Mouse (Mus musculus): Measurements from ENCODE around the gene Adra1d.

Gene Adra1d

DNA sequence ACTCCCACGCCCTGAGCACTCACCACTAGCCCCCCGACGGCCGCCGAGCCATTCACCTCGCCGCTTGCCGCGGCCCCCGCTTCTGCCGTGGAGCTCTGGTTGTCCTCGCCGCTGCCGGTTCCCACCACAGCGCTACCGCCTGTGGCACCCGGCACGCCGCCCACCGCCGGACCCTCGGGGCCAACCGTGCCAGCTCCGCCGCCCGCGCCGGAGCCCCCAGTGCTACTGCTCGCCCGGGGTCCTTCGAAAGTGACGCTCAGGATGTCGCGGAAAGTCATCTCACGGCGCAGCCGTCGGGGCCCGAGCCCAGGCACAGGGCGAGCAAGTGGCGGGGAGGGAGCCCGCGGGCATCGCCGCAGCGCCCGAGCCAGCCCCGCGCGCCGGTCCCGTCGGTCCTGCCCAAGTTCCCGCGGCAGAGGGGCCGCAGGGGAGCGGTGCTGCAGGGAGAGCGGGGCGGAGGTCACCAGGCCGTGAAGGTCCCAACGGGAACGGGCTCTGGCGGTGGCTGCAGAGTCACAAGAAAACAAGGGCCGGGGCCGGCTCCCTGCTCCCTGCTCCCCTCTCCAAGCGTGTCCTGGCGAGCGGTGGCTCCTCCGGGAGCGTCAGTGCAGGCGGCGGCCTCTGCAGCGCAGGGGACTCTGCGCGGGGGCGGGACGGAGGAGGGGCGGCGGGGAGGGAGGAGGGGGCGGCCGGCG is at the start of gene Adra1d:
Gene Adra1d, minus strand, starts transcription at position 393 of the 695 bp plus-strand sequence.
- peak; percentile 64 for DNase-seq (ENCODE audit: low spot score)

DNA sequence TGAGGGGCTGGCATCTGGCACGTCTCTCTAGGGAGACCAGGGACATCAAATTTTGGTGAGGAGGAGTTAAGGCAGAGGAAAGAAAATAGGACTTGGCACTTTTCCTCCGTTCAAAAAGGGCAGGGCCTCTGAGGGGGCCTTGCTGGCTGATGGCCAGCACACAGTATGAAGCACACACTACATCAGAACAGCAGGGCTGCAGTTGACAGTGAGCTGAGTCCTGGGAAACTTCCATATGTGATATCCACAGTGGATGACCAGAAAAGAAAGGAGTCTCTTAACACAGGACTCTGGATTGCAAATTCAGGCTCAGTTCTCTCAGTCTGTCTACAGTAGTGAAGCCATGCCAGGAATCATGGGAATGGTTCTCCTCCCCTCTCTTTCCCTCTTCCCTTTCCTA is 39.8 kb upstream of the Adra1d start:
- DNase-seq (ENCODE audit: low spot score) = no peak

DNA sequence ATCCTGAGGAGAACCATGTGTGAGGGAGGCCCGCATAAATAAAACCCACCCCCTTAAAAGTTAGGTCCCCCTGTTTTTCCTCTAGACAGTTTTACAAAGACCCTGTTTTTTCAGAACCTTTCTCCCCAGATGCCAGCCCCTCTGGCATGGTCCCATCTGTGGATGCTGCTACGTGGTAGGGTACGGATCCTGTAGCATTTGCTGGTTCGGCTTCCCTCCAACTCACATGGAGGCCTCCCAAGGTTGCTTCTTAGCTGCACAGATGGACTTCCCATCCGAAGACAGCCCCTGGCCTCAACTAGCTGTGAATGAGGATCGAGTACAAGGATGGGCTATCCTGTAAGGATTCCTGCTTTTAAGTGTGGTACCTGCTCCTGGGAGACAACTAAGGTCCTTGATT is 32.8 kb upstream of the Adra1d start:
- DNase-seq (ENCODE audit: low spot score) = no peak

DNA sequence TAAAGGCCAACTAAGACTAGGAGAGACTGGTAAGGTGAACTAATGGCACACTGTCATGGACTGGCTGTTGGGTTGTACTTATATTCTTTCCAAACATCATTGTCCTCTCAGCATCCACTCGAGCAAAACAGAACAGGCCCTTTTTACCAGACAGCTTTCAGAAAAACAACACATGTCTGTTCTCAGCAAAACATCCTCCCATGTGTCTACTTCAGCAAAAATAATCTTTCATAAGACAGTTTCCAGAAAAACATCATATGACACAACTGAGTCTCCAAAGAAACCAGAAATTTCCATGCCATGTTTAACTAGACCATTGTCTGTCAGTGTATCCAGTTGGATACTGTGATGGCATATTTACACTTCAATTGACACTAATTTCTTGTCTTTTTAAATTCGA is 25.4 kb upstream of the Adra1d start:
- no peak for DNase-seq (ENCODE audit: low spot score)

DNA sequence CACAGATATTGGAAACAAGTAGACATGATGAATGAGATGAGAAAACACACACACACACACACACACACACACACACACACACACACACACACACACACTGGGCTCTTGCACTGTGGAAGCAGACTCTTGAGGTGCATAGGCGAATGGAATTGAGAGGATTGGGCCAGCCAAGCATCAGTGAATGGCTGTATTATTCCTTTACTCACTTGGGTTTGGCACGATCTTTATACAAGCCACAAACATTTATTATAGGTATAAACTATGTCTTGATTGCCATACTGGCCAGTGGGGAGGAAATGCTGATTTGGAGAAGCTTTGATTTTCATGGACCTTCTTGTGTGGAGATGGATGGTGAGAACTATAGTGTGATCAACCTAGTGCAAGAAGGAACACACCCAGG is 19.4 kb upstream of the Adra1d start:
- DNase-seq (ENCODE audit: low spot score) = no peak

DNA sequence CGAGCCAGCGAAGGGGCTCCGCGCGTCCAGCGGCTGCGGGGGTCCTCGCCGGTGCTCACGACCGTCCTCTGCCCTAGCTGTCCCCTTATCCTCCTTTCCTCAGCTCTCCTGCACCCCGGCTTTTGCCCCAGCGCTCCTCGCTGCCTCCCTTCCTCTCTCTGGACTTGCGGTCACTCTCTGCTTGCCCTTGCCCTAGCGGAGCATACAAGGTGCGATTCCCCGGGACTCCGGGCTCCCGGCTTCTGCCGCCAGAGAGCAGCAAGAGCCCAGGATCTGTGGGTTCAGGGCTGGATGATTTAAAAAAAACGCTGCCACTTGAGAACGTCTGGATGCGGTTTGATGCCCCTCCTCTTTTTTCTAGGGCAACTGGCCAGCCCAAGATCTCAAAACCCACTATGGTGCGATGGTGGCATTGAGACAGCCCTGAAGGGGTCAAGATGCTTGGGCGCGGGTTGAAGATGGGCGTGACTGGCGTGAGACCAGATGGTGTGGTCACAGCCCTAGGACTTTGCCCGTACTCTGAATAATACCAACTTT is 571 bp upstream of the Adra1d start:
- DNase-seq (ENCODE audit: low spot score) = peak; percentile 76

DNA sequence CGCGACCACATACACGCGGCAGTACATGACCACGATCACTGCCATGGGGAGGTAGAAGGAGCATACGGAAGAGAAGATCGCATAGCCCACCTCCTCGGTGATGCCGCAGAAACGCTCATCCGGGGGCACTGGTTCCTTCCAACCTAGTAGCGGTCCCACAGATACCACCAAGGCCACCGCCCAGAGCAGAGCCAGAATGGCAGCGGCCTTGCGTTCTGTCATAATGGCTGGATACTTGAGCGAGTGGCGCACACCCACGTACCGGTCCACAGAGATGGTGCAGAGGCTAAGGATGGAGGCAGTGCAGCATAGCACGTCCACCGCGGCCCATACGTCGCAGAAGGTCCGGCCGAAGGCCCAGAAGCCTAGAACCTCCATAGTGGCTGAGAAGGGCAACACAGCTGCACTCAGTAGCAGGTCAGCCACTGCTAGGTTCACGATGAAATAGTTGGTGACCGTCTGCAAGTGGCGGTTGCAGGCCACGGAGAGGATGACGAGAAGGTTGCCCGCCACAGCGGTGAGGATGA is 676 bp downstream of the Adra1d start:
- no peak for DNase-seq (ENCODE audit: low spot score)

DNA sequence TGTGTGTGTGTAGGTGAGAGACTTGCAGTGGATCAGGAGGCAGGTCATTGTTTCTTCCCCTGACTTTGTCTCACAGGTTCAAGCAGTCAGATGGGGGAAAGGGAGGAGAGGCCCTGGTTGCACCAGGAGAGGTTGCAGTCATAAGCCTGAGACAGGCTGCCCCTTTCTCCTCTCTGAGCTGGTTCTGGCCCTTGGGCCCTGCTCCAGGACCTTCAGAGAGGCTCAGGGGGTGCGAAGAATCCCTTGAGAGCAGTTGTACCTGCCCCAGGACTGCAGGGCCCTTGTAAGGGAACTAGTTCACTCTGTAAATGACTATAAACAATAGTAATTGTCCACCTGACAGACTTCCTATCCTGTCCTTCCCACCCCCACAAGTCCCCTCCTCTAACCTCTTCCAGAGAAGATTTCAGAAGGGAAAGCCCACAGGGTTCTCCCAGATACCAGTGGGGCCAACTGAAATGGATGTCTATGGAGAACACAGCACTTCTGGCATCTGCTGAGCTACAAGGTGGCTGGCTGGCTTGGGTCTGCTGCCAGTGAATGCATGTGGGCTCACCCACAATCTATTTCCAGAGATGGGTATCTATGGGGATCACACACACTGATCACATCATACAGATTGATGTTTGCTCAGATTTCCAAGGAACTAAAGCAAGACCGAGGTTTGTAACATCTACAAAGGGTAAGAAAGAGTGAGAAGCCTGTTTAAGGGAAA is 1.7 kb downstream of the Adra1d start:
- no peak for DNase-seq (ENCODE audit: low spot score)

DNA sequence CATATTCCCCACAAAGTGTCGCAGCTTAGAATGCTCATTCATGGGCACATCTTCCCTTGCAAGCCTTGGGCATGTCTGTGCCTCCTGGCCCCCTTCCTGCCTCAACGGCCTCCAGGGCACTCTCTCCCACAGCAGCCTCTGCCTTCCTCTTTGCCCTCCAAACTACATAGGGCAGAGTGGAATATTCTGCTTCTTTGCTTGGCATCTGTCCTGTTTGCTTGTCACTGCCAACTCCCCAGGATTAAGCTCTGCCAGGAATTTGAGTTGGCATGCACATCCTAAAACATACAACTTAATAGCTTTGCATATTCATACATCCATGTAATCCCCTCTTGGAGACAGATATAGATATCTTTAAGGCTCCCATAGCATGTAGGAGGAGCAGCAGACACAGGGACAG is 4.2 kb downstream of the Adra1d start:
- DNase-seq (ENCODE audit: low spot score) = no peak

DNA sequence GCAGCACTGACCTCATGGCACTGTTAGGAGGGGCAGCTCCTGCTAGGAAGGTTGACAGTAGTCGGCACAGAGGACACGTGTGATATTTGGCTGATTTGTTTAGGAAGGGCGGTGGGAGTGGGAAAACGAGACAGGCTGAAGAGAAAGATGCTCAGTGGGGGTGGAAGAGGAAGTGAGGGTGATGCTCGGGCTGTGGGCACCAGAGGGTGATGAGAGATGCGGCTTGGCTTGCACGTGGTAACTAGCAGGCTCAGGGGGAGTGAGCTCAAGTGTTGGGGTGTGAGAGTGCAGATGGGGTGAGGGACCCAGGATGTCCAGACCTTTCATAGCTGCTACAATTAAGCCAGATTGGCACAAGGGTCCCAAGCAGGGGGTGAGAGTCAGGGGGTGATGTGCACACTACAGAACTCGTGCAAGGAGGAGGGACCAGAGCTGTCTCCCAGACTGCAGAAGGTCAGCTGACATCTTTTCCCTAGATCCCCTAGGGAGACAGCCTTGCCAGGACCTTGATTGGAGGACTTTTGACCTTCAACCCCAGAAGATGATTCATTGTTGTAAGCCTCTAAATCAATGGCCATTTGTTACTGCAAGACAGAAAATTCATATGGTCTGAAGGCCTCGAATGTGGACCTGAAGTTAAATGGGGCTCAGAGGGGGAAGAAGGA is 9.2 kb downstream of the Adra1d start:
- no peak for DNase-seq (ENCODE audit: low spot score)

DNA sequence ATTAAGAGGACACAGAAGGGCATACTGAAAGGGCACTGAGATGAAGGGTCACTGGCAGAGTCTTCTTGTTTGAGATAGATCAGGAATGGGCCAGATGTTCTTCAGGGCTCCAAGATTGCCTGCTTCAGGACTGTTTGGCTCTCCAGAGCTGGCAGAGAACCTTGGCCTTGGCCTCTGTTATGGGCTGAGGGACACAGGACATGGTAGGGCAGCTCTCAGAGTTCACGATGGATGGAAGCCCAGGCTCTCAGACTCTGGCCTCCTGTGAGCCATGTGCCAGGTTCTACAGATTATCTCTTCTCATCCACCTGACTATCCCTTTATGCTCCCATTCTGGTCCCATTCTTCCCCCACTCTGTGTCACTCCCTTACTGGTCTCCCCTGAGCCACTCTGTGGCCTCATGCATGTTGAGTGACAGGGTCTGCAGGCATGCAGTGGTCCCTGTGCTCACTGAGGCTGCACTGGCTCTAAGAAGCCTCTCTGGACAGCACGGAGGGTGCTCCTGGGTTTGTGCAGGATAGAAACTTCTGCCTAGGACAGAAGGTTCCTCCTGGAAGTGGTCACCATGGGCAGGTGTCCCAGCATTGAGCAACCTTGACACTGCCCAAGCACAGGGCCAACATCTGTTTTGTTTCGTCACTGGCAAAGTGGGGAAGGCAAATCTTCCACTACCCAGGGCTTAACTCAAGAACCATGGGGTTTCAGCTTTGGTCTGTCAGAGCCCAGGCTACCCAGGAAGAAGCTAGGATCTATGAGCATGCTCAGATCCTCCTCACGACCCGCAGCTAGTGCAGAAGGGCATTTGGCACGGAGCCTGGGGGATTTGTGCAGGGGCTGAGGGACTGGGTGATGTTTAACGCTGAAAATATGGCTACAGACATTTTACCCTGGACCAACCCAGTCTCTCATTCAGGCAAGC is 10.1 kb downstream of the Adra1d start:
- DNase-seq (ENCODE audit: low spot score) = no peak

DNA sequence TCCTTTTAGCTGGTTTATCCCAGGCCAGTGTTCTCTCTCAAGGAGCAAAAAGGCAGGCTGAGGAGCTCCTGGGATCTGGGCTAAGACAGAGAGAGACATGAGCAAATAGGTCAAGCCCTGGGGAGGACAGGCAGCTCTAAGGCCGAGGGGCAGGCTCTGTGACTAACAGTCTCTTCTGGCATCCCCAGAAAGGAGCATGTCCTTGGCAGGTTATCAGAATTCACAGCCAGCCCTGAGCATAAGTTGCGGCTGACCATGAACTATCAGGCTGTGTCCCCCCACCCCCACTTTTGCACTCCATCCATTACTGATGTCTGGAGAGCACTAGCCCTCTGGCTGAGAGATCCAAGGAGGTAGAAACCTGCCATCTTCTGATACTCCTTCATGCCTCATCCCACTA is 11.2 kb downstream of the Adra1d start:
- DNase-seq (ENCODE audit: low spot score) = no peak

DNA sequence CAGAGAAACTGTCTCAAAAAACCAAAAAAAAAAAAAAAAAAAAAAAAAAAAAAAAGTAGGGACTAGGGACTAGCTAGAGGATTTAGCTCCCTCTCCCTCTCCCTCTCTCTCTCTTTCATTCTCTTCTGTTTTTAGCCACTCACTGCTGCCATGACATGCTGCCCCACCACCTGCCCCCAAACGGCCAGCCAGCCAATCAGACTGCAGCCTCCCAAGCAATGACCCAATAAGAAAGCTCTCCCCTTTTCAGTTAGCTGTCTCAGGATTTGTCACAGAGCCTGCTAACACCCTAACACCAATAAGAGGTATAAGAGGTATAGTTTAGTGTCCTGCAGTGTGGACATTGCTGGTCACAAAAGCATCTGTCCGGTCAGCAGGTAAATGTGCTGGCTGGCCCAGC is 11.6 kb downstream of the Adra1d start:
- no peak for DNase-seq (ENCODE audit: low spot score)

DNA sequence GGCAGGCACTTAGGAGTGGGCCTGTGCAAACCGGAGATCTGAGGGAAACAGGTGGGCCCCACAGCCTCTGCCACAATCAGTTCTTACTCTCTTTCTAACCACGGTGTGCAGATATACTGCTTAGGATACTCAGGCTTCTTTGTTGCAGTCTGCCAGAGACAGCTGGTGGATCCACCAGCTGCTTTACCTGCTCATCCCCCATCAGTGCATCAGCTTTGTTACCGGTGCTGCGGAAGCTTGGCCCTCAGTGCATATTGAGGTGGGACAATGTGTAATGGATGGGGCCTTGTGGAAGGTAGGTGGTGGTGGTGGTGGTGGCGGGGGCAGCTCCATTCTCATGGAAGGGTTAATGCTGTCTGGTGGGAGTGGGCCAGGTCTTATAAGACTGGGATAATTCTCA is 13.0 kb downstream of the Adra1d start:
- DNase-seq (ENCODE audit: low spot score) = no peak

DNA sequence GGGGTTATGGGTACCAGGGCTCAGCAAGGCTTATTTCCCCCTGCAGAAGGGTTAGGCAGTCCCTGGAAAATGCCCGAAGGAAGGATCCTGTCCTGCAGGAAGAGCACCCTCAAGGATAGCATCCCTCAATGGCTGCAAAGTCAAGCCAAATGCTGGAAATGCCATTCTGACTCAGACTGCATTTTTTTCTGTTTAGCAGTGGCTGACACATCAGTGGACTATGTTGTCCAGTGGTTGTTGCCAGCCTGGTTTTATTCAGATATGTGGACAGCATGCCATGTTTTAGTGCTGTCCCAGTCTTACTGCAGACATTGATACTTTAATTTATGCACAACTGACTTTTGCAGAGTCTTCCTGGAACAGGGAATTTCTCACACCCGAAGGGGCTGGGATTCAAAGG is 13.8 kb downstream of the Adra1d start:
- no peak for DNase-seq (ENCODE audit: low spot score)

DNA sequence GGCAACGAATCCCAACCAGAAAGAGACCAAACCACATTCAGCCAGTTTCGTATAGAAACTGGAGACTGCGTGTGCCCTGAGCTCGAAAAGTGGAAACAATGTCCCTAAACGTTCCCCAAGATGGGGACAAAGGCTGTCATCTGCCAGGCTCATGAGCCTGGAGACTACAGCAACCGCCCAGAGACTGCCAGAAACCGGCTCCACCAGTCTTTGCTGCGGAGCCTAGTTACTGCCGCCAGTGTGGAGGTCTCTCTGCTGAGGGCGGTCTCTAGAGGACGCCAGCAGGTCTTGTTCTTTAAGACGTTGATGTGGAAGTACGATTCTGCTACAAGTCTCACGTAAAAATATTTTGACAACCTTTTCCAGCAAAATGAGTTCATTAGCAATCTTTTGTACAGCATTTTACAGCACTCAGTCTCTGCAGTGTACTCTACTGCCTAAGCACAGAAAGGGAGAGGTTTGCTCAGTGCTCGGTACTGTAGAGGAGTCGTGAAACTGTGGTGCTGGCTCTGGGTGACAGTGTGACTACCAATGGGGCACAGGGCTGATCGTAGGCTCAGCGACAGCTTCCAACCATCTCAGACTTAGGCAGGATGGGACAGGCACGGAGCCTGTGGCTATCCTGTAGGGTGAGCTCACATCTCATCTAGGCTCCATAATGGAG is 15.2 kb downstream of the Adra1d start:
- DNase-seq (ENCODE audit: low spot score) = no peak

DNA sequence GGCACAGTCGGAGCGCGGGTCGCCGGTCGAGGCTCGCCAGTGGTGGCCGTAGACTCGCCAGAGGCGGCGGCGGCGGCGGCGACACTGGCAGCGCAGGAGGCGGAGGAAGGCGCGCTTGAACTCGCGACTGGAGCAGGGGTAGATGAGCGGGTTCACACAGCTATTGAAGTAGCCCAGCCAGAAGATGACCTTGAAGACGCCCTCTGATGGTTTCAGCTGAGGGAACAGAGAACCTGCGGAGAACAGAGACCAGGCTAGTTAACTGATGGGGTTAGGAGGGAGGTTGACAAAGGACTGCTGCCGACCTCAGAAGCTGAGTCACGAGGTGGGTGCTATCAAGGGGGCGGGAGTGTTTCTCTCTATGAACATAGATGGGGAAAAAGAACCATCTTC is 15.8 kb downstream of the Adra1d start:
- DNase-seq (ENCODE audit: low spot score) = no peak

DNA sequence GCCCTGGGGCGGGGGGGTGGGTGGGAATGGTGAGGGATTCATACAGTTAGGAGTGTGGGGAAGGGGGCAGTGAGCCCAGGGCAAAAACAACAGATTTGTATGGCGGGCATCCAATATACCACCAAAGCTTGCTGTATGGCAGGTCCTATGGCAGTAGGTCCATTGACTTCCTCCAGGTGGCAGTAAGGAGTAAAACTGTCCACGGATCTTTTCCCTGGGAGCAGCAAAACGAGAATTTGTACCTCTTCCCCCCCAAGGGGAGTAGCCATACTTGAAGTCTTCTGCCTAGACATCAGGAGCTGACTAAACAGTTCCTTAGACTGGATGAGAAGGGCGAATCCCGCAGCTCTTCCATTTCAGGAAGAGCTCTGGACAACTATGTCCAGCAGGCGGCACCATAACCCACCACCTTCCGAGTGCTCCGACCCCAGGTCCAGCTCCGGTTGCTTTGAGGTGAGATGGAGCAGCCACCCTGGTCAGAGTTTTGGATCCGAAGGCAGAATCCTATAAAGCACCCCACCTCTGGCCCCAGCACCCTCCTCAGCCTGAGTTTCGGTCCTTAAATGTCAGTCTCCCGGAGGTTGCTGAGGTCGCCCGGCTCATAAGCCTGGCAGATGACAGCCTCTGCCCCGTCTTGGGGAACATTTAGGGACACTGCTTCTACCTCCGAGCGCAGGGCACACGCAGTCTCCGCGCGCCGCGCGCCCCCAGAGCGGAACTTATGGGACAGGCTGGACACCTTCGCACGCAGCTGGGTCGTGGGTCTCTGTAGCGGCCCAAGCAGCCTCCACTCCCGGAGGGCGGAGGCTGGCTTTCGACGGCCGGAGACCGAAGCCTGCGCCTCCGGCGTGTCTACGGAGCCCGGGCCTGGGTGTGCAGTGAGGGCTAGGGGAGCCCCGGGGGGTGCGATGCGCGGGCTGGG is 16.4 kb downstream of the Adra1d start:
- DNase-seq (ENCODE audit: low spot score) = peak; percentile 59

DNA sequence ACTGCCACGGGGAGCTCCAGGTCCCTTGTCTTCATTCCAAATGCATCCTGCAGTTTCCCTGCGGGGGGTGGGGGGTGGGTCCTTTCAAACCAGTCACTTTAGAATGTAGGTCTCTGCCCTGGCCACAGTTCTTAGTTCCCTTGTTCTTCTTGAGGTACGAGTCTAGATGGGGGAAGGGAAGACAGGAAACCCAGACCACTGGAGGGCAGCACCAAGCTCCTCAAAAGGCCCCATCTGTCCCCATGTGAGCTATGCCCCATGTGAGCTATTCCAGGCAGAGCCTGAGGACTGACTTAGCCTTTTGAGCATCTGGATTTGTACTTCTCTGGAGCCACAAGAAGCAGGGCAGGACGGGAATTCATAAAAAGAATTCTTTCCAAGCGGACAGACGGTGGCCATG is 19.6 kb downstream of the Adra1d start:
- no peak for DNase-seq (ENCODE audit: low spot score)

DNA sequence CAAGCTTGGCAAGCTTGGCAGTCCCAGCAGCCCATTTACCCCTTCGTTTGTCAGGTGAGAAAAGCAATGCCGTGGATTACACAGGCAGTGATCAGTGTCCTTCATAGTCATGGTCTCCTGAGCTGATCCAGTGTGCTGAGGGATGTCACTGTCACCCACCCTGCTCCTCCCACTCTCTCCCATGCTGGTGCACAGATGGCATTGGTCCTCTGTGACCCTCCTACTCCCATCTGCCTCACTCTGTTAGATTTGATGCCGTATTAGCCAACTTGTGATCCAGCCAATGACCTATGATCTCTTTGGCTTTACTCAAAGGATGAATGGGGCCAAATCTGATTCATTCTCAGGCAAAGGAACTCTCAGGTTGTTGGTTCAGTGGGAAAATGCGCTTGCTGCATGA is 20.4 kb downstream of the Adra1d start:
- DNase-seq (ENCODE audit: low spot score) = no peak

Data from yolk sac, embryonic 10.5 days (tissue).